Mouse (Mus musculus) lung, postnatal 10 days (tissue): ENCODE data around the gene Tmem189.
A peak's percentile ranks its signal among the peaks of the same experiment; 100 is the strongest.
"Not testable (repeated sequence)": the region's sequence is repeated elsewhere in the genome, so short reads cannot be mapped to it uniquely, and the experiment has no call there.

ENCODE experiments used
- DNase-seq: peaks from one replicate; pipeline ENCODE4 v3.0.0; 2021

The Tmem189 gene

GRCm38 (mm10) chr2:167617034-167617433 lies 72.6 kb downstream of the Tmem189 start:
- DNase-seq = no peak

- DNase-seq = not testable (repeated sequence)
Observed at GRCm38 (mm10) chr2:167613335-167613734, 76.3 kb downstream of the Tmem189 start.

- no peak for DNase-seq
Observed at GRCm38 (mm10) chr2:167612122-167612521, 77.5 kb downstream of the Tmem189 start.

GRCm38 (mm10) chr2:167611287-167611686 lies 78.3 kb downstream of the Tmem189 start:
- DNase-seq = no peak

- DNase-seq = no peak
Observed at GRCm38 (mm10) chr2:167606745-167607123, 82.9 kb downstream of the Tmem189 start.

GRCm38 (mm10) chr2:167605817-167606744 lies 83.5 kb downstream of the Tmem189 start:
- DNase-seq = no peak

- peak; percentile 94 for DNase-seq
Observed at GRCm38 (mm10) chr2:167605178-167605794, 84.3 kb downstream of the Tmem189 start.

GRCm38 (mm10) chr2:167602978-167603377 lies 86.6 kb downstream of the Tmem189 start:
- peak; percentile 82 for DNase-seq

GRCm38 (mm10) chr2:167602364-167602763 lies 87.3 kb downstream of the Tmem189 start:
- DNase-seq = no peak

GRCm38 (mm10) chr2:167600481-167600995 lies 89.1 kb downstream of the Tmem189 start:
- DNase-seq = no peak

GRCm38 (mm10) chr2:167599917-167600316 lies 89.7 kb downstream of the Tmem189 start:
- peak; percentile 77 for DNase-seq

- DNase-seq = no peak
Observed at GRCm38 (mm10) chr2:167599195-167599594, 90.4 kb downstream of the Tmem189 start.

GRCm38 (mm10) chr2:167597492-167598186 lies 92.0 kb downstream of the Tmem189 start:
- peak; percentile 82 for DNase-seq

GRCm38 (mm10) chr2:167596726-167597491 lies 92.7 kb downstream of the Tmem189 start:
- DNase-seq = peak; percentile 43

GRCm38 (mm10) chr2:167596262-167596661 lies 93.4 kb downstream of the Tmem189 start:
- DNase-seq = no peak

- peak; percentile 62 for DNase-seq
Observed at GRCm38 (mm10) chr2:167595761-167596171, 93.9 kb downstream of the Tmem189 start.

- DNase-seq = peak; percentile 97
Observed at GRCm38 (mm10) chr2:167594444-167594934, 95.1 kb downstream of the Tmem189 start.

- no peak for DNase-seq
Observed at GRCm38 (mm10) chr2:167593551-167594250, 95.9 kb downstream of the Tmem189 start.
